Mouse (Mus musculus): ENCODE measurements around the gene Ssc4d.
A peak's percentile ranks its signal among the peaks of the same experiment; 100 is the strongest.

The Ssc4d gene

GRCm38 (mm10) chr5:135940587-135940986, 33.7 kb downstream of the Ssc4d start:
- no peak for DNase-seq (ENCODE audit: low spot score in 2 of 2)

DNA sequence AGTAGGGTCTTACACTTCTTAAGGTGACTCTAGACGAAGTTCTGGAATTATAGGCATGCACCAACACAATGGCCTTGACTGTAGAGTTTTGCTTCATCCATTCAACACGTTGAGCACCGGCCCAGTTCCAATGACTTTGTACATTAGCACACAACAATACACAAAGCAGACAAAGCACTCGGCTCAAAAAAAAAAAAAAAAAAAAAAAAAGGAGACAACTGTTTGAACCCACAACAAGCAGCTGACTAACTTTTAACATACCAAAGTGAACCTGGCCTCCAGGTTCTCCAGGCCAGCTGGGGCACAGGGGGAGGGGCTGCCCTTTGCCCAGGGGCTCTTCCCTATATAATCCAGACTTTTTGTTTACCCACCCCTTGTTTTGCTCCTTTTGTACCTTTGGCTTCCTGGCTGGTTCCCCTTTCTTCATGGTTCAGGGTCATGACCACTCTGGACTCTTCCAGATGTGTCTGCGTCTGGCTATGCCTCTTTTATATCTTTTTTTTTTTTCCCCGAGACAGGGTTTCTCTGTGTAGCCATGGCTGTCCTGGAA, 38.6 kb downstream of the Ssc4d start:
- no peak for DNase-seq (ENCODE audit: low spot score in 2 of 2)

GRCm38 (mm10) chr5:135935176-135935523, 39.2 kb downstream of the Ssc4d start:
- DNase-seq (ENCODE audit: low spot score in 2 of 2), result no peak

GRCm38 (mm10) chr5:135934481-135935175, 39.7 kb downstream of the Ssc4d start, which contains the start of gene Ywhag:
TSS of gene Ywhag (minus strand) at chr5:135934616.
- DNase-seq (ENCODE audit: low spot score in 2 of 2), result peak; percentile 98

DNA sequence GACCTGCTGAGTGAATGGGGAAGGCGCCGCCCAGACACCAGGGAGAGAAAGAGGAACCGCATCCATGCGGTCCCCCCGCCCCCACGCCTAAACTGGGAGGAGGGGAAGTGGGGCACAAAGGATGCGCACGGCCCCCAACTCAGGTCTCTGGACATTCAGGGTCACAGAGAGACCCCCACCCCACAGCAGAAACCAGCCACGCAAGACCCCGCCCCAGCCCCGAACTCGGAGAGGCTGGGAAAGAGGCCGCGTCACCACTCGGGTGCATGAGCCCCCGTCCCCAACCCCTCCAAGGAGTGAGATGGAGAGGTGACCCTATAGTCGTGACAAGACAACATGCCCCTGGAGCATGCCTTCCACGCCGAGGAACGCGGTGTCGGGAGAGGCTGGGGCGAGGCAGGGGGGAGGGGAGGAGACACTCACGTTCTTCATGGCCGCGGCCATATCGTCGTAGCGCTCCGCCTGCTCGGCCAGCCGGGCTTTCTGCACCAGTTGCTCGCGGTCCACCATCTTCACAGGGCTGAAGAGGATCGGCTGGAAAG, 40.4 kb downstream of the Ssc4d start:
- DNase-seq (ENCODE audit: low spot score in 2 of 2), result peak in 1 of 2 experiments; percentile 80

DNA sequence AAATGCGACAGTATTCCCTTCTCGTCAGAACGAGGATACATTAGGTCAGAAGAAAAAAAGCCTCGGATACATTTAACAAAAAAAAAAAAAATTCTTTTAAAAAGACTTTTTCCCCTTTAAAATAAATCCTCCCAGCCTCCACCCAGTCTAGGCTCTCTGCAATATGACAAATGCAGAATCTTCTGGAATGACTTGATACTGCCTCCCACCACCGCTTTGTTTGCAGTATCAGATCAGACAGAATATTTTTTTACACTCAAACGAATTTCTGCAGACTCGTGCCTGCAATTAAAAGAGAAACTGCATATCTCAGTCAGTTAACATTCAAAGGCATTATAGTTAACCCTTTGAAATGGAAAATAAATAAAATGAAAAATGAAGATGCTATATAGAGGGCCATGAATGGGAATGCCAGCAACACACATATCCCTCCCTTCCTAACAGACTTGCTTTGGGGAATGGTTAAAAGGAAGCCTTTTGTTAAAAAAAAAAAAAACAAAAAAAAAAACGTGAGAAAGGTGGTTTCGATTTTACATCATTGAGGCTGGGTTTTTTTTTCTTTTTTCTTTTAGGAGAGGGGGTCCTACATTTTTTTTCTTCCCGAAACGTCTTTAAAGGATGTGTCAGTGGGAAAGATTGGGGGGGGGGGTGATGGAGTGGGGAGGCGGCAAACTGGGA, 41.0 kb downstream of the Ssc4d start:
- no peak for DNase-seq (ENCODE audit: low spot score in 2 of 2)

DNA sequence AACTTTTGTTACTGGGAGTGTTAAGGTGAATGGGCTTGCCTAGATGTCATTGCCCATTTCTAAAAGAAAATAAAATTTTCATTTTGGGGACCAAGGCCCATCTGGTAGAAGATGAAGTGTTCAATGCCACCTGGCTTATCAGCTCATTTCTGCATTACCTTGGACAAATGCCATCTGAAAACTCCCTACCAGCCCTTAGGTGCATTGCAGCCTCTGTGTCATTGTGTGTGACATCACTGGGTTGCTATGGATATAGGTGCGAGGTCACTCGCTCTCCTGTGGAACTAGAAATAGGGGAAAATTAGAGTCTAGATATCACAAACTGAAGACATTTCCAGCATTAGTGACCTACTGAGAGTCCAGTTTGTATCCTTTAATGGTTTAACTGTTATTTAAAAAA, 42.0 kb downstream of the Ssc4d start:
- DNase-seq (ENCODE audit: low spot score in 2 of 2), result no peak

- no peak for DNase-seq (ENCODE audit: low spot score in 2 of 2)
These were observed 42.8 kb downstream of the Ssc4d start for GRCm38 (mm10) chr5:135931526-135931925.

DNA sequence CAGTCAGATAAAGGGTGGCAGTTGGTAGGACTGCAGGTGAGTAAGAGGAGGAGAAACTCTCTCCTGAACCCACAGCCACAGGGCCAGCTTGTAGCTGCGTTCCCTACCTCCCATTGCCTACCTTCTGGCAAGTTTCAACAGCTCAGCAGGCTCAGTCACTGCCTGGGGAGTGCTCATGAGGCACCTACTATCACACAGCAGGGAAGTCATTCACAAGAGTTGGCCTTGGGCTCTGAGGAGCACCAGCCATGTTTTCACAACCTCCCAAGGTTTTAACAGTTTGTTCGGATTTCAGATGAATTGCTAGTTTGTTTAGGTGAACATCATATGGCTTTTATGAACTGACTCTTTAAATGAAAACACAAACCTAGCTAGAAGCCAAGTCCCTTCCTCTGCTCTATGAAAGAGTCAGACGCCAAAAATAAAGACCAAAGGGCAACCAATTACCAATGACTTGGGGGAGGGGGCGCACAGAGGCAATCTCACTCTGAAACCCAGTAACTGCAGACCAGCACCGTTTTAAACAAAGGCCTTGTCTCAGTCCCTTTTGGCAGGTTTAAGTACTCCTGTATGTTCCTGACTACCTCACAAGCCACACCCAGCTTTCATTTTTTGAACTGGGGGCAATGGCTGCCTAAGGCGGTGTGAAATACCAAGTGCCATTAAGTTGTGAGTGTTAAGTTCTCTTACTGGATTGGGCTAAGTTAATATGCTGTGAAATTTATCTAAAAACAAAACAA, 44.5 kb downstream of the Ssc4d start:
- no peak for DNase-seq (ENCODE audit: low spot score in 2 of 2)

GRCm38 (mm10) chr5:135923901-135924300, 50.4 kb downstream of the Ssc4d start:
- no peak for DNase-seq (ENCODE audit: low spot score in 2 of 2)

DNA sequence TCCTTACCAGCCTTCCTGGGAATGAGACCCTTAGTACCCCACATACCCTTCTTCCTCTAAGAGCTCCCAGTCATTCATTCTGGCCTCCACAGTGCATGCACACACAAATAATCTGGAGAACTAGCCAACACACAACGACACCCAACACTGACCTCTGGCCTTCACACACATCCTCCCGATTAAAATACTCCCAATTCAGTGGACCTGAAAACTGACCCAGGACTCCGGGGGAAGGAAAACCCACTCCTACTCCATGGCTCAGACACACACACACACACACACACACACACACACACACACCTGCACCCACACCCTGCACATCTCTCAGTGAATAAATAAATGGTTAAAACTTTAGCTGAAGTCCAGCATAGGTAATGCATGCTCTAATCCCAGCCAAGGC, 54.4 kb downstream of the Ssc4d start:
- no peak for DNase-seq (ENCODE audit: low spot score in 2 of 2)

- no peak for DNase-seq (ENCODE audit: low spot score in 2 of 2)
These were observed 55.7 kb downstream of the Ssc4d start for GRCm38 (mm10) chr5:135918593-135918992.

GRCm38 (mm10) chr5:135918059-135918437, 56.3 kb downstream of the Ssc4d start:
- DNase-seq (ENCODE audit: low spot score in 2 of 2), result no peak

GRCm38 (mm10) chr5:135917327-135918058, 56.8 kb downstream of the Ssc4d start:
- DNase-seq (ENCODE audit: low spot score in 2 of 2), result peak in 1 of 2 experiments; percentile 35

GRCm38 (mm10) chr5:135916601-135917000, 57.7 kb downstream of the Ssc4d start:
- no peak for DNase-seq (ENCODE audit: low spot score in 2 of 2)

- no peak for DNase-seq (ENCODE audit: low spot score in 2 of 2)
These were observed 58.2 kb downstream of the Ssc4d start for GRCm38 (mm10) chr5:135916051-135916565.

DNA sequence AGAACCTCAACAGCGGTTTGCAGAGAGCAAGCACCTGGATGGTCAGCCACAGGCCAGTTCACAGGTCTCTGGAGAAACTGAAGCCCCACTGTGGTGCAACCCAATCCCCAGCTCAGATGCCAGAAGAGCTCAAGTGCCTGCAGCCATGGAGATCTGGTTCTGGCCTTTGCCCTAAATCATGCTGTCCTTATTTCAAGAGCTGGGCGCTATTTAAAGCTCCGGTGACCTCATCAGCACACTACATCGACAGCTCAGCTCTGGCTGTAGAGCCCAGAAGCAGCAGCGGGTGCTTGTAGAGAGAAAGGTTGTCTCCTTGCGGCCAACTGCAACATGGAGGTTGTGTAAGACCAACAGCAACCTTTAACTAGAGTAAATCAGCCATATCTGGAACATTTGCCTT, 60.2 kb downstream of the Ssc4d start:
- no peak for DNase-seq (ENCODE audit: low spot score in 2 of 2)

GRCm38 (mm10) chr5:135913201-135913600, 61.1 kb downstream of the Ssc4d start:
- no peak for DNase-seq (ENCODE audit: low spot score in 2 of 2)

- DNase-seq (ENCODE audit: low spot score in 2 of 2), result no peak
These were observed 62.6 kb downstream of the Ssc4d start for GRCm38 (mm10) chr5:135911633-135912220.

GRCm38 (mm10) chr5:135910813-135911212, 63.5 kb downstream of the Ssc4d start:
- no peak for DNase-seq (ENCODE audit: low spot score in 2 of 2)

All from spleen, postnatal 10 days (tissue).